Mouse (Mus musculus) midbrain, embryonic 13.5 days (tissue): ENCODE data around the gene Rcn1. TPM values are rescaled to one million over a fixed set of nuclear protein-coding genes. Genes with fewer than 3 reads are reported as not detected.

Experiments used
- ATAC-seq: fragments of 200-750 bp; cut with Nextera tagmentation; 2 replicates; pipeline ENCODE4 v1.8.0; 2017; ENCODE audit warnings: mild to moderate bottlenecking, moderate TSS enrichment, moderate library complexity
- H3K27ac ChIP-seq: fragments of 300-500 bp; sonication (generic); 2 replicates; pipeline ENCODE4 v1.5.1; 2015; ENCODE audit warnings: inconsistent platforms, mild to moderate bottlenecking, moderate library complexity
- H3K27me3 ChIP-seq: fragments of 300-500 bp; sonication (generic); 2 replicates; pipeline ENCODE4 v1.6.1; 2015; ENCODE audit warnings: mild to moderate bottlenecking, inconsistent platforms
- H3K36me3 ChIP-seq: fragments of 300-500 bp; sonication (generic); 2 replicates; pipeline ENCODE4 v1.6.1; 2015; ENCODE audit warnings: mild to moderate bottlenecking, inconsistent platforms
- H3K4me1 ChIP-seq: fragments of 300-500 bp; sonication (generic); replicated peaks from 2 replicates; pipeline ENCODE4 v1.6.1; 2015; ENCODE audit warnings: inconsistent platforms
- H3K4me2 ChIP-seq: fragments of 300-500 bp; sonication (generic); replicated peaks from 2 replicates; pipeline ENCODE4 v1.6.1; 2015; ENCODE audit warnings: moderate library complexity, mild to moderate bottlenecking, inconsistent platforms
- H3K4me3 ChIP-seq: fragments of 300-500 bp; sonication (generic); replicated peaks from 2 replicates; pipeline ENCODE4 v1.5.1; 2015; ENCODE audit warnings: mild to moderate bottlenecking, inconsistent platforms
- H3K9ac ChIP-seq: fragments of 300-500 bp; sonication (generic); replicated peaks from 2 replicates; pipeline ENCODE4 v1.6.1; 2015; ENCODE audit warnings: mild to moderate bottlenecking, inconsistent platforms
- H3K9me3 ChIP-seq: fragments of 300-500 bp; sonication (generic); 2 replicates; pipeline ENCODE4 v1.6.1; 2016; ENCODE audit warnings: mild to moderate bottlenecking, inconsistent platforms
- WGBS: fragments of 180-500 bp; shearing (Covaris S2); methylation state at CpG from one replicate; pipeline ENCODE4 v1.1.7; 2015; 5-methylcytosine and 5-hydroxymethylcytosine counted together
- polyA plus RNA-seq: library from polyadenylated mRNA; unstranded; fragments of >200 nt; fragmentation: Nextera tagmentation; extraction: Ambion mirVana; gene quantifications from 2 replicates; pipeline ENCODE4 v1.2.1, GENCODE M21; 2015

Rcn1 gene
- polyA plus RNA-seq, 1 experiment from 2014 or later, result 54.8 TPM

DNA sequence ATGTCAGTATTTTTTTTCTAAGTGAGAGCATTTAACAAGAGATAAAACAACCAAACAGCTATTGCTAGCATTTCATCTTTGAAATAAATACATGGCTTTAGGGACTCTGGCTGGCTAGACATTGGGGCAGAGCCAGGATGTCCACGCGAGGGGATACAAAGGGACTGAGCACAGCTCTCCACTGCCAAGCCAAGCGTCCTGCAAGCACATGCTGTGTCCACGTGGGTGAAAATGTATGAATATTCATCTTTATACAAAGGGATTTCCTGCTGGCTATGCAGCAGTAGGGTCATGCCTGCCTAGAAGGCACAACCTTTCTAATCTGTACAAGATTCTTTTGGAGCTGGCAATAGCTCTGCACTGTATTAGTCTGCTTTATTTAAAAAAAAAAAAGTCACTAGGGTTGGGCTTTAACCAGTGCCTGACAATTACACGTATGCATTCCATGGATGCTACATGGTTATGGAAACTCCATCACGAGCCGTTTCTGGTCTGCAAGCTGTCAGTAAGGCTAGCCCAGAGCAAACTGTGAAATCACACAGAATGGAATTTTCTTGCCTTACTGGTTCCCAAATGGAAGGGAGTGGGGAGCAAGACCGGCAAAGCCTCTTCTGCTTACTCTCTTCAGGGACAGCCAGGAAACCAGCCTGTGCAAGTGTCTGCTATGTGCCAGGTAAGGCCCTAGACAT lies 17.7 kb upstream of the Rcn1 start:
- 27% methylated on average over 8 of the region's 8 CpGs for WGBS

DNA sequence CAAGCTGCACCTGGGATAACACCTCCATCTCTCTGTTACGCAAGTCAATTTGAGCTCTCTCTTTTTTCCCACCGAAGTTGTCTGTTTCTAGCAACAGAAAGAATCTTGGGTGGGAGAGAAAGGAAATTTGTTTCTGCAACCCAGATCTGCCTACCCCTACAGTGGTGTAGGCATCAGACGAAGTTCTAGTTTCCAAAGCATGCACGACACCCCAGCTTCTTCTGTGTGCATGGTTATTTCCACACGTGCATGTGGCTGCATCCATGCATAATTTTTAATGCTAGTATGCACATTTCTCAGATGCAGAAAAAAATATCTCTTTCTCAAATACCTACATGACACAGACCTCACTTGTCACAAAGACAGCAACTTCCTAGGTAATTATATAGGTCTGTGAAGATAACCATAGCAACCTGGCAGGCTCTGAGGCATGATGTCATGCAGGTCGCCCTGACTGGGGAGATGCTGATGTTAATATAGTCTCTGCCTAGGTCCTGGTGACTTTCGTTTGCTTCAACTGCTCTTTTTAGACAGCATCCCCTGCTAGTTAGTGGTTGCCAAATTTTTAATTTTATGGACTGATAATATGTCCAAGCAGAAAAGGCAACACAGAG lies 17.0 kb upstream of the Rcn1 start:
- H3K36me3 ChIP-seq, result no peaks in the 10 kb centered on the region
- H3K9ac ChIP-seq, result no peak overlapping the region
- H3K4me2 ChIP-seq, result peak overlapping the region; percentile 7; the same call in 1 of the 2 replicates
- peak; percentile 74 for ATAC-seq
- peaks cover 19% of the 10 kb centered on the region for H3K4me1 ChIP-seq
- no peaks in the 10 kb centered on the region for H3K27me3 ChIP-seq
- no peak overlapping the region for H3K27ac ChIP-seq
- H3K4me3 ChIP-seq, result no peak overlapping the region
- WGBS, result 58% methylated on average over 7 of the region's 7 CpGs
- H3K9me3 ChIP-seq, result no peaks in the 10 kb centered on the region

More for the DNA sequence above, 17.7 kb upstream of the Rcn1 start:
- Histone ChIP-seq H3K4me1 (peaks cover 19% of the 10 kb centered on the region), H3K9me3 (no peaks in the 10 kb centered on the region), H3K9ac (no peak overlapping the region), H3K27ac (0 out of 2 replicates have a peak overlapping the region, but pooled peaks have one; percentile 48), H3K36me3 (no peaks in the 10 kb centered on the region), H3K4me2 (peak overlapping the region; percentile 7; the same call in 1 of the 2 replicates), H3K27me3 (no peaks in the 10 kb centered on the region), H3K4me3 (no peak overlapping the region)
- ATAC-seq, result peak; percentile 78

DNA sequence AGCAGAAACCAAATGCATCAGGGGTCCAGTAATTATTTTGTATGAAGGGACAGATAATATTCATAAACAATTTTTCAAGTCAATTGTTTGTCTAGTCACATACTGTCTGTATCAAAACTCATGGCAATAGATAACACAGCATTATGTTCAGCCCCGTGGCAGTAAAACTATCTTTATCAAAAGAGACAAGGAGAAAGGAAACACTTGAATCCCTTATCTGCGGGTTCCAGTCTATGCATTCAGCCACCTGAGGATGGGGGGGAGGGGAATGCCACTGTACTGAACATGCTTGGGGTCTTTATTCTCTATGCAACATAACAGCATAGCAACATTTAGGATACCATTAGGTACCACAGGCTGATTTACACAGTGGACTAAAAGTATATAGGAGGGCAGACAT lies 15.2 kb upstream of the Rcn1 start:
- no peaks in the 10 kb centered on the region for H3K9me3 ChIP-seq
- 77% methylated on average over 2 of the region's 2 CpGs for WGBS
- no peak overlapping the region for H3K27ac ChIP-seq
- H3K4me3 ChIP-seq, result no peak overlapping the region
- H3K27me3 ChIP-seq, result no peaks in the 10 kb centered on the region
- no peak for ATAC-seq
- H3K4me1 ChIP-seq, result peaks cover 19% of the 10 kb centered on the region
- H3K9ac ChIP-seq, result no peak overlapping the region
- no peak overlapping the region for H3K4me2 ChIP-seq
- no peaks in the 10 kb centered on the region for H3K36me3 ChIP-seq

DNA sequence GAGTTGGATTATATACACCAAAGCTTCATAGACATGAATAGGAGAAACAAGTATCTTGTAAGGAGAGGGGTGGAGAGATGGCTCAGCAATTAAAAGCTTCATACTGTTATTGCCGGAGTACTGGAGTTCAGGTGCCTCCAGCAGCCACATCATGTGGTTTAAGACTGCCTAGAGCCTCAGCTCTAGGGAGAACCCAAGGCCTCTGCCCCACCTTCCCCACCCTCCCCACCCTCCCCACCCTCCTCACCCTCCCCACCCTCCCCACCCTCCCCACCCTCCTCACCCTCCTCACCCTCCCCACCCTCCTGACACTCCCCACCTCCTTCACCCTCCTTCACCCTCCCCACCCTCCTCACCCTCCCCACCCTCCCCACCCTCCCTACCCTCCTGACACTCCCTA lies 10.1 kb upstream of the Rcn1 start:
- 93% methylated on average over 1 of the region's 1 CpGs for WGBS
- Histone ChIP-seq H3K27me3 (peaks cover 3% of the 10 kb centered on the region; the same call in 1 of the 2 replicates), H3K4me2 (no peak overlapping the region), H3K9me3 (no peaks in the 10 kb centered on the region), H3K36me3 (no peaks in the 10 kb centered on the region), H3K27ac (no peak overlapping the region), H3K4me3 (no peak overlapping the region), H3K9ac (no peak overlapping the region), H3K4me1 (no peaks in the 10 kb centered on the region)
- no peak for ATAC-seq

DNA sequence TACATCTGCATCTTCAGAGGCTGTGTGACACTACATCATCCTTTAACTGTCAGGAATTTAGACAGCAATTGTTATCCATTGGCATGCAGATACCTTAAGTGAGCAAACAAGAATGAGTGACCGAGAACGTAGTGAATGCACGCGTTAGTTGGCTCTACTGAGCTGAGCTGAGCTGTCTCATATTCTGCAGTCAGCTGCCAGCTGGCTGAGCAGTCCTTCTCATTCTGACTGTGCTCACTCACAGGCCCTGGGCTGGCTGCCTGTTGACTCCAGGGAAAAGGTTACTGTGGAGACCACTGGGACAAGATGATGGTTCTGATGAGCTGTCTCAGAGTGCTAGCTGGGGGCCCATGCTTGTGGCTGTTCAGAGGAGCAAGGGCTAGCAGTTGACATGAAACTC lies 9.4 kb upstream of the Rcn1 start:
- 73% methylated on average over 4 of the region's 4 CpGs for WGBS

DNA sequence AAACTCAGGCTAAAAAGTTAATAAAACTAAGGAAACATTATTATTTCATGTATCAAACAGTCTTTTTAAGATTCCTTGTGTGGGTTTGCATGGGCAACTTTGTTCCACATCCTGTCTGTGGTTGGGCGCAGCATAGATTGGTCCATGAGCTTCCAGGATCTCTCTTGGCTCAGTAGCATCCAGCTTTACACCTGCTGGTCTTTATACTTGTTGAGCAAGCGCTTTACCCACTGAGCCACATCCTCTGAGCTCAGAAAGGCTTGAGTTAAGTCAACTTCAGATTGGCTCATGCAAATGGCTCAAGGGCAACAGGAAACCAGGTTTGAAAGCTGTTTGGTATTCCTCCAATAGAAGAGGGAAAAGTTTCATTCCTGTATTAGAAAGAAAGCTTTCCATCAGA lies 3.1 kb upstream of the Rcn1 start:
- Histone ChIP-seq H3K9ac (no peak overlapping the region), H3K4me3 (no peak overlapping the region), H3K27me3 (peaks cover 33% of the 10 kb centered on the region), H3K27ac (no peak overlapping the region), H3K4me2 (no peak overlapping the region), H3K9me3 (no peaks in the 10 kb centered on the region), H3K36me3 (no peaks in the 10 kb centered on the region), H3K4me1 (peaks cover 26% of the 10 kb centered on the region)
- 94% methylated on average over 2 of the region's 2 CpGs for WGBS
- ATAC-seq, result no peak

More for the DNA sequence above, 9.4 kb upstream of the Rcn1 start:
- Histone ChIP-seq H3K36me3 (no peaks in the 10 kb centered on the region), H3K9me3 (no peaks in the 10 kb centered on the region), H3K27me3 (peaks cover 3% of the 10 kb centered on the region; the same call in 1 of the 2 replicates), H3K27ac (no peak overlapping the region), H3K9ac (no peak overlapping the region), H3K4me2 (no peak overlapping the region), H3K4me3 (no peak overlapping the region), H3K4me1 (no peaks in the 10 kb centered on the region)
- no peak for ATAC-seq

DNA sequence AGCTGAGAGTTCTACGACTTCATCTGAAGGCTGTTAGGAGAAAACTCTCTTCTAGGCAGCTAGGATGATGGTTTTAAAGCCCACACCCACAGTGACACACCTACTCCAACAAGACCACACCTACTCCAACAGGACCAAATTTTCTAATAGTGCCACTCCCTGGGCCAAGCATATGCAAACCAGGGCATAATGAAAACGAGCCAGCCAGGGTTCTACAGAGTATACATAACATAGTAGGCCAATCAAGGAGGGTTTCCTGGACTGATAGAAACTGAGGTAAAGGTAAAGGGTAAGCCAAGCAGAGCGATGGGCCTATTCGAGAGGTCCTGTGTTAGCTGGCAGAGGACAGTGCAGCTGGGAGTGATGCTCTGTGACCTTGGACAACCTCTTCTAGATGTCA lies 1.4 kb upstream of the Rcn1 start:
- Histone ChIP-seq H3K9ac (no peak overlapping the region), H3K4me1 (peaks cover 27% of the 10 kb centered on the region), H3K4me2 (no peak overlapping the region), H3K36me3 (no peaks in the 10 kb centered on the region), H3K4me3 (no peak overlapping the region), H3K9me3 (no peaks in the 10 kb centered on the region), H3K27ac (no peak overlapping the region), H3K27me3 (peaks cover 36% of the 10 kb centered on the region)
- WGBS, result 95% methylated on average over 4 of the region's 4 CpGs
- ATAC-seq, result no peak

DNA sequence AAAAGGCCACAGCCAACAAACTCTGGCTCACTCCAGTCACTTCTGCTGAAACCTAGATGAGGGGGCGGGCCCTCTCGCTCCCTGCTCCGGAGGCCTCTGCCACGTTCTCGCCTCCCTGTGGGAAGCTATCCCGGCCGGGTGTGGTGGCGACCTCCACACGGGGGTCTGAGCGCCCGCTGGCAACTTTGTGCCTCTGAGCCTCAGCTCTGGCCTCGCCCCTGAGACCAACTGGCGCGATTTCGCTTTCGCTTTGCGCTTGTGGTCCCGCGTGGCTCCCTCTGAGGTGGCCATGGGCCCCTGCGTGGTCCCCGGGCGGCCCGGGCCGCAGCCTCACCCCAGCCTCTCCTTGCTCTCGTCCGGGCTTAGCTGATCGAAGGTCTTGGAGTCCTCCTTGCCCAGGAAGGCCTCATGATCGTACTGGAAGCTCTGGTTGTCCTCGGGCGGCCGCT lies 459 bp downstream of the Rcn1 start:
- no peaks in the 10 kb centered on the region for H3K9me3 ChIP-seq
- H3K27ac ChIP-seq, result peak overlapping the region; percentile 66
- peaks cover 33% of the 10 kb centered on the region for H3K27me3 ChIP-seq
- H3K36me3 ChIP-seq, result peaks cover 3% of the 10 kb centered on the region; the same call in 1 of the 2 replicates
- H3K4me1 ChIP-seq, result peaks cover 27% of the 10 kb centered on the region
- peak; percentile 74 for ATAC-seq
- under 1% methylated on average over 31 of the region's 31 CpGs for WGBS
- H3K4me2 ChIP-seq, result peak overlapping the region; percentile 98
- H3K4me3 ChIP-seq, result peak overlapping the region; percentile 71
- H3K9ac ChIP-seq, result peak overlapping the region; percentile 75

DNA sequence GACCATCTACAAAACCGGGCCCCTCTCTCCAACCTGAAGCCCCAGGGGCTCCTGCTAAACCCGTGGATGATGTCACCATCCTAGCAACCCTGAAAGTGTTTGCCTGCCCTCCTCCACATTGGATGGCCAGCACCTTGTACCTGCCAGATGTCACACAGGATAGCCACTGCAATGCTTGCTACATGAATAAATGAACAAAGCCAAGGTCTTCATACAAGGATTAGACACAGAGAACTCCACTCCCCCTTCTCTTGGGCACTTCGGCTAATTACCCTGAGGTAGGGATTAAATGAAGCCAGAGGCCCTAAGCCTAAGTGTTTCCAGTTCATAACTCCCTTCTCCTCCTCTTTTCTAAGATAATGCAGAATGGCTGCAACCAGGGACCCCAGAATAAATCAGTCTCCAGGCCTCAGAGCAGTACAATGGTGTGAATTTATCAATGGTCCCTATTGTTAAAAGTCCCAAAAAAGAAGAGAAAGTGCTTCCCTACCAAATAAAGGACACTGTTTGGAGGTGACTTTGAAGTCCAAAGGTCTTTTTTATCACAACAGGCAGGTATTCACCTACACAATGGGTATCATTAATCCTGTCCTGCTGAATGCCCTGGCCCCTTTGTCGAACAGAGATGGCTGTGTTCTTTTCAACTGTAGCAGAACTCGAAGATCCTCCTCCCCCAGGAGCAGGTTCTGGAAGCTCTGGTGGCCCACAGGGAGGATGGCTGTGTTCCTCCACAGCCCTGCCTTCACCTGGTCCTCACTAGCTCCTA lies 1.5 kb downstream of the Rcn1 start:
- H3K36me3 ChIP-seq, result peaks cover 3% of the 10 kb centered on the region; the same call in 1 of the 2 replicates
- no peaks in the 10 kb centered on the region for H3K9me3 ChIP-seq
- ATAC-seq, result no peak
- peak overlapping the region; percentile 98 for H3K4me2 ChIP-seq
- H3K4me3 ChIP-seq, result peak overlapping the region; percentile 71
- peaks cover 33% of the 10 kb centered on the region for H3K27me3 ChIP-seq
- H3K27ac ChIP-seq, result no peak overlapping the region
- H3K9ac ChIP-seq, result no peak overlapping the region
- H3K4me1 ChIP-seq, result peaks cover 27% of the 10 kb centered on the region
- 24% methylated on average over 5 of the region's 5 CpGs for WGBS

DNA sequence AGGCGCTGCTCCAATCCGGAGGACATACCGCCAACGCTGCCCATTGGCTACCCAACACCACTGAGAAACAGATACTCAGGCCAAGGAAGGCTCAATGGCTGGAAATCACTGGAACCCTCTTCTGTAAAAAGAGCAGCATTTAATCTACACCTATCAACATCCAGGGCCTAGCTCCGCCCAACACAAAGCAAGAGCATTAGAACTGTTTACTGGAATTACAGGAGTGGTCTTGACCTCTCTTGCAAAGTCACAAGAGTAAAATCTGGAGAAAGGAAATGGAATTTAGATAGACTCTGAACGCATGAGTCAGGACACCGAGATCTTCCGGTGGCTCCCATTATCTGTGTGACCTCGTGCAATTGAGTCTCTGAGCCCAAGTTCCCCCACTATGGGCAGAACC lies 3.1 kb downstream of the Rcn1 start:
- WGBS, result 94% methylated on average over 9 of the region's 9 CpGs
- no peak for ATAC-seq
- H3K9me3 ChIP-seq, result no peaks in the 10 kb centered on the region
- H3K27me3 ChIP-seq, result peaks cover 22% of the 10 kb centered on the region
- no peak overlapping the region for H3K4me3 ChIP-seq
- H3K36me3 ChIP-seq, result peaks cover 3% of the 10 kb centered on the region; the same call in 1 of the 2 replicates
- H3K9ac ChIP-seq, result no peak overlapping the region
- no peak overlapping the region for H3K4me2 ChIP-seq
- H3K4me1 ChIP-seq, result peaks cover 34% of the 10 kb centered on the region
- H3K27ac ChIP-seq, result no peak overlapping the region

DNA sequence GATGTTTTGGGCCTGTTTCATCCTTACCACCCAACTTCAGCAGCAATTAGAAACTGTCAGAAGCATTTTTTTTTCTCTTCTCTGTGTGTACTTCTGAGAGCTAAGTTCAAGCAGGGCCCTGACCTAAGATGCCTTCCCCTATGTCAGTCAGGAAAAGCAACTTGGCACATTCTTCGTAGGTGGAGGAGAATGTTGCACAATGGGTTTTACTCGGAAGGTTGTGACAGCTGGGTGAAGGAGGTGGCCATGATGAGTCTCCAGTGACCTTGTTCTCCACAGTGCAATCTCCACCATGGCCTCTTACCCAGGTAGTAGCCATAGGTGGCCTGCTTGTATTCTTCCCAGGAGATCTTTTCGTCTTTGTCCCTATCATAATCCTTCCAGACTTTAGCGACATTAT lies 4.7 kb downstream of the Rcn1 start:
- peaks cover 3% of the 10 kb centered on the region; the same call in 1 of the 2 replicates for H3K36me3 ChIP-seq
- no peak overlapping the region for H3K4me3 ChIP-seq
- H3K27me3 ChIP-seq, result peaks cover 7% of the 10 kb centered on the region; the same call in 1 of the 2 replicates
- no peak overlapping the region for H3K4me2 ChIP-seq
- no peak overlapping the region for H3K9ac ChIP-seq
- no peak for ATAC-seq
- H3K4me1 ChIP-seq, result peaks cover 33% of the 10 kb centered on the region
- H3K27ac ChIP-seq, result no peak overlapping the region
- H3K9me3 ChIP-seq, result no peaks in the 10 kb centered on the region
- 92% methylated on average over 4 of the region's 4 CpGs for WGBS

DNA sequence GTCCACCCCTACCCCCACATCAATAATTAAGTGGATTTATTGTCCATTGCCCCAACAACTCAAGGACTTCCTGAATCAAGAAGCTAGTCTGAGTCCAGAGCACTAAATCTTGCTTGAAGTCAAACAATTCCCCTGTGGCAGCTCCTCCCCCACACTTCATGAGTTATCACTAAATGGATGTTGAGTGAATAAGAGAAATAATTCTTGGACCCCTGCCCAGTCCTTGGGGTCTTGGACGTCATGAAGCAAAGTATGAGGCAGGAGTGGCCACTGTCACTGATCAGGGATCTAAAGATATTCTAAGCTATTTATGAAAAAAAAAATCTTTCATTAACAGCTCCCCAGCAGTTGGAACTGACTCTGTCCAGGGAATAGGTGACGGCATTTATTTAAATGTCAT lies 6.6 kb downstream of the Rcn1 start:
- 80% methylated on average over 2 of the region's 2 CpGs for WGBS
- Histone ChIP-seq H3K4me2 (no peak overlapping the region), H3K4me1 (peaks cover 14% of the 10 kb centered on the region), H3K27ac (no peak overlapping the region), H3K4me3 (no peak overlapping the region), H3K9ac (no peak overlapping the region), H3K36me3 (peaks cover 7% of the 10 kb centered on the region; the same call in 1 of the 2 replicates), H3K27me3 (0 out of 2 replicates have a peak, but pooled peaks cover 3% of the 10 kb centered on the region), H3K9me3 (no peaks in the 10 kb centered on the region)
- ATAC-seq, result no peak
